Mouse (Mus musculus): Measurements from ENCODE around the gene Dlgap4.

Dlgap4 gene

DNA sequence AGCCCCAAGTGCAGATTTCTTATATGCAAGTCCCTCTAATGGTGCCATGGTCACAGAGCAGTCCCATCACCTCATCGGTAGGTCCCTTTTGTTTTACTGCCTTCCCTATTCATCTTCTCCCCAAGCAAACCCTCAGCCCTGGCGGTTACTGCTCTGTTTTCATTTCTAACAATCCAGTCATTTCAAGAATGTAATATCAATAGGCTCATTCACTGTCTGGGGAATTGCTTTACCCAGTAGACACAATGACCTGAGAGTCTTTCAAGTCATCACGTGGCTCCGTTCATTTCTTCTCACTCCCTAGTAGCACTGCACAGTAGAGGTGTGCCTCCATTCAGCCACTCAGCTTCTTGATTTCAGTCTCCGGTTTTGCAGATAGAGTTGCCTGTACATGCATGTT lies 130.9 kb downstream of the Dlgap4 start:
- no peak for DNase-seq

DNA sequence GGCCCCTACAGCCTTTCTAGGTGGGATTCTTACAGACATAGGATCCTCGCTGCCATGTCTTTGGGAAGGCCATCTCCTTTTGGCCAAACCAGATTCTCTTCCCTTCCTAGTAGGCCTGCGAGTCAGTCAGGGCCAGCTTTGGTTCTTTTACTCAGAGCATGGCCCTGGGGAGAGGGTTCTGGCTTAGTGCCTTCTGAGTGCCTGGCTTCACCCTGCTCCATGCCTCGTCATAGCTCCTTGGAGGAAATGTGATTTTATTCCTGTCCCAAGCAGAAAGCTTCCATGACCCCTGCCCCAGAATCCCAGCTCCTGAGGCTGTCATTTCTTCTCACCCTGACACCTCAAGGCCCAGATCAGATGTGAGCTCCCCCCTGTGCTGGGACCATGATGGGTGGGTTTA lies 133.8 kb downstream of the Dlgap4 start:
- DNase-seq = no peak

DNA sequence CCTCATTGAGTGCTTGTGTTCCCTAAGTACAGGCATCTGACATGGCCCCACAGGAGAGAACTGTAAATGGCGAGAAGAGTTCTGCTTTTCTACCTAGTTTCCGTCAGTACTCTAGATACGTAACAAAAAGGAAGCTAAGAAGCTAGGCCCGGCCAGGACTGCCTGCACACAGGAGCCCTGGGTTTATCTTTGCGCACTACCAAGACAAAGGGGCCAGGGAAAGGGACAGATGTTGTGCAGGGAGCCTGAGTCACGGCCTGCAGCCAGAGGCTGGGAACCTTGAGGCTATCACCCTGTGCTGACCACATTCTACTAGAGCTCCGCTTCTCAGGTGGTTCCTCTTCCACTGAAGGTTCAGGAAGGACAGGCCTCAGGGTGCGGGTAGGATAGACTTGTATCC lies 136.2 kb downstream of the Dlgap4 start:
- DNase-seq = no peak

DNA sequence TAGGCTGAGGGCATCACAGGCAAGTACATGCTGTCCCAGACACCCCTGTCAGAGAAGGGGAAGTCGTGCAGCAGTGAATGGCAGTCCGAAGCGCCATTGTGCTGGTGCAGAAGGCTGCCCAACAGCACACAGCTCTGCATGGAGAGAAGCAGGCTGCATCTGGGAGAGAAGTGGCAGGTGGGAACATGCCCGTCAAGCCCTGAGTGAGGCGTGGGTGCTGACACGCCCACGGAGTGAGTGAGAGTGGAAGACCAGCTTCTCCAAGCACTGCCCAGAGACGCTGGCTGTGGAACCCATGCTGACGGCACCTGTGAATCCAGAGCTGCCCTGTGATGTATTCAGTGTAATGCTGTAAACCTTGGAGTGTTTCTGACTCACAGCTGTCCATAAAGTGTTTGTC lies 143.4 kb downstream of the Dlgap4 start:
- no peak for DNase-seq

DNA sequence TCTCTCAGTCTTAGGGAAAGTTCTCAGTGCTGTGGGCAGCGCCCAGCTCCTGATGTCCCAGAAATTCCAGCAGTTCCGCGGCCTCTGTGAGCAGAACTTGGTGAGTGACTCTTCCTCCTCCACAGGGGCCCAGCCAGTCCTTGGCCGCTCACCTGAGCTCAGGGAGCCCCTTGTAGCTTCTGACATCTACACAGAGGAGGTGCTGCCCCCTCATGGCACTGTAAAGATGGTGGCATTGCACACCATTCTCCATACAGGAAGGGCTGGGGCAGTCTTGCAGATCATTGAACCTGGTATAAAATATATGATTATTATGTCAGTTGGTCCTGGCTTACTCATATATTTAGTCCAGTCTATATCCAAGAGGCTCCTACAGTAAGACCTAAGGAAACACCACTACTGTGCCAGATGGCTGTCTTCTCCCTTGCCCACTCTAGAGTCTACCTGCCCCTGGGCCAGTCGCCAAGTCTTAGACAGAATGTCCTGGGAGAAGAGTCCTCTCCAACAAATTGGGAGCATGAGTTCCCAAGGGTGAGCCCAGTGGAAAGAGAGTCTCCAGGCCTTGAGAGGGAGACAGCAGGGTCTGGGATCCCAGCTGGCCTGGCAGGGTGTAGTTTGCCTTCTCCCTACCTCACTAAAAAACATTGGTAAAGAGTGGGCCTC lies 147.5 kb downstream of the Dlgap4 start:
- DNase-seq = no peak

DNA sequence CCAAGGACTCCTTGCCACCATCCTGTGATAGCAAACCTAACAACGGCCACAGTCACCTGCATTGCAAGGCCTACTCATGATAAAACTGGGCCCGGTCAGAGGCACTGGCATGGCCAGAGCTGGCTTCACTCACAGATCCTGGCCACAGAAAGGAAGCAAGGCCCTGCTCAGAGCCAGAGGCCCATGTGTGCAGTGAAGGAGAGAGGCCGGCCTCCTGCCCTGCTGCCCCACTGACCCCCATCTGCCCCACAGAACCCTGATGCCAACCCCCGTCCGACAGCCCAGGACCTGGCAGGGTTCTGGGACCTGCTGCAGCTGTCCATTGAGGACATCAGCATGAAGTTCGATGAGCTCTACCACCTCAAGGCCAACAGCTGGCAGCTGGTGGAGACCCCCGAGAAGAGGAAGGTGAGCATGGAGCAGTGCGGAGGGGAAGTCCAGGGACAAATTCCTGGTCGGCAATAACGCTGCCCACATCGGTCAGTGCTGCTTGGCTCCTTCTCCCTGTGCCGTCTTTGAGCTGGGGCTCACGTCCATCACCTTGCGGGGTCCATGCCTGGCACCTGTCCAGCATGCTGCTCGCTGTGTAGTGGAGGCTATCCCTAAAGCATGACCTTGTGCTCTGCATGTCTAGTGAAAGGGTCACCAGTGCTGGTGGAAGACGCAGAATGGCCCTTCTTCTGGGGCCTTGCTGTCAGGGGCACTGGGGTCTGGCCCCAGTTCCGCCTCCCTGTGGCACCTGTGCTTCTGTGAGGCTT lies 148.2 kb downstream of the Dlgap4 start:
- no peak for DNase-seq

DNA sequence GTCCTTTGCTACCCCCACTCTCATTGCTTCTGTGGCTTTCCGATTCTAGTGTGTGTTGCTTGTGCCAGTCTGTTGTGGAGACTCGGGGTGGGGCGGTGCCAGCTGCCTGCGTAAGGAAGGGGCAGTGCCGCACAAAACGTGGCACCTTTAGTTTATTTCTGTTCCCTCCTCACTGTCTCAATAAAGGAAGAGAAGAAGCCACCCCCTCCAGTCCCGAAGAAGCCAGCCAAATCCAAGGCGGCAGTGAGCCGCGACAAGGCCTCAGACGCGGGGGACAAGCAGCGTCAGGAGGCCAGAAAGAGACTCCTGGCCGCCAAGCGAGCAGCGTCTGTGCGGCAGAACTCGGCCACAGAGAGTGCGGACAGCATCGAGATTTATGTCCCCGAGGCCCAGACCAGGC lies 149.0 kb downstream of the Dlgap4 start:
- no peak for DNase-seq

DNA sequence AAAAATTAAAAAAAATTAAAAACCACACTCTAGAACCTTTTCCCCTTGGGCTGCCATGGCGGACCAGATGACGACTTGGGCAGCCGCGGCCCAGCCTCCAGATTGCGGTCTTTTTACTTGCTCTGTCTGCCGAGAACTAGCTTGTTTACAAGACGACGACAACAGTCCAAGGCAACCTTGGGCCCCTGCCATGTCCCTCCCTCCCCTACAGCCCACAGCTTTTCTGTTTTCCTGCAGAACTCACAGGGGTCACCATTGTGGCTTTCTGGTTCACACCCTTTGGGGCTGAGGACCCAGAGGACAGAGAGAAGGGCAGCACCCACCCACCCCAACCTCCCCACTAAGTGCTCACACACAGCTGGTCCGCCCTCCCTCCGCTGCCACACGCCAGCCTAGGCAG lies 149.6 kb downstream of the Dlgap4 start:
- peak; percentile 77 to 90 for DNase-seq

DNA sequence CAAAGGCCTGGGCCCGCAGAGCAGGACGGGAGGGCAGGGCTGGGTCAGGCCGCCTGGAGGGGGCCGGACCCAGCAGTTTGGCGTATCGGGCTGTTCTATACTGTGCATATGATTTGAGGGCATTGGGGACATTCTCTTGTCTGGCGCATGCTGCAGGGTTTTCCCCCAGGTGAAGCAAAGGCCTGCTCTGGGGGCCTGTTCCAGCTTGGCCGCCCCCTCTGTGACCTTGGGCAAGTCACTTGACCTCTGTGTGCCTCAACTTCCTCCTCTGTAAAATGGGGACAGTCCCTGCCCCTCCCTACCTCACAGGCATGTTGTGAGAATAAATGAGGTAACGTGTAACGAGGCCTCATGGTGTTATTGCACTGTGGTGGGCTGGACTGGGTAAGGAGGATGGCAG lies 150.5 kb downstream of the Dlgap4 start:
- no peak for DNase-seq

DNA sequence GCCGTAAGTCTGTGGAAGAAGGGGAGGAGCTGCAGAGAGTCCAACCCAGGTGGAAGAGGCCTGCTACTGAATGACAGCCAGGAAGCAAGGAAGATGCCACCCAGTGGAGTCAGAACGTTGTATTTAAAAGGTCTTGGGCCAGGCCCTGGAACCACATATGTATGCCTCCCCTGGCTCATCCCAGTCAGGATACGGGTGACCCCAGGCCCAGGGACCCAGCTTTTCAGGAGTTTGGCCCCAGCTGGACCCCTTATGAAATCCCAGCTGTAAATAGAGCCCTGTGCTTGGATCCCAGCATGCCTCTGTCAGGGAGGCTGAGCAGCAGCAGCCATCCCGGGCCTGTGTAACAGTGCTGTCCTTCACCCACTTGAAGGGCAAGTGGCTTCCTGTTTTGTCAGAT lies 151.2 kb downstream of the Dlgap4 start:
- DNase-seq = no peak

DNA sequence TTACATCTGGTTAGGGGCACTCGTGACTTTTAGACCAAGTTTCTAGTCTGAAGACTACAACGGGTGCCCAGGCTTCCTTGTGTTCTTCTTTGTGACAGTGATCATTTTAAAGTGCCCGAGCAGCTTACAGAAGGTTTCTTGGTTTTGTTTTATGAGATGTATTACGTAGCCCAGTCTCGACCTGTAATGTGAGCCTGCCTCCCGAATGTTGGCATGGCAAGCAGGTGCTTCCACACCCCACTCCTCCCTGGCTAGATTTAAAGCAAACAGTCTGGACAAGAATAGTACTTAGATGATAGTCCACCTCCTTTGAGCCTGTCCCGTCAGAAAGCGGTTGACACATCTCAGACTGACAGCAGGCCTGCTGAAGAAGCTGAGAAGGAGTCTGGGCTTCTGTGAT lies 152.1 kb downstream of the Dlgap4 start:
- no peak for DNase-seq

DNA sequence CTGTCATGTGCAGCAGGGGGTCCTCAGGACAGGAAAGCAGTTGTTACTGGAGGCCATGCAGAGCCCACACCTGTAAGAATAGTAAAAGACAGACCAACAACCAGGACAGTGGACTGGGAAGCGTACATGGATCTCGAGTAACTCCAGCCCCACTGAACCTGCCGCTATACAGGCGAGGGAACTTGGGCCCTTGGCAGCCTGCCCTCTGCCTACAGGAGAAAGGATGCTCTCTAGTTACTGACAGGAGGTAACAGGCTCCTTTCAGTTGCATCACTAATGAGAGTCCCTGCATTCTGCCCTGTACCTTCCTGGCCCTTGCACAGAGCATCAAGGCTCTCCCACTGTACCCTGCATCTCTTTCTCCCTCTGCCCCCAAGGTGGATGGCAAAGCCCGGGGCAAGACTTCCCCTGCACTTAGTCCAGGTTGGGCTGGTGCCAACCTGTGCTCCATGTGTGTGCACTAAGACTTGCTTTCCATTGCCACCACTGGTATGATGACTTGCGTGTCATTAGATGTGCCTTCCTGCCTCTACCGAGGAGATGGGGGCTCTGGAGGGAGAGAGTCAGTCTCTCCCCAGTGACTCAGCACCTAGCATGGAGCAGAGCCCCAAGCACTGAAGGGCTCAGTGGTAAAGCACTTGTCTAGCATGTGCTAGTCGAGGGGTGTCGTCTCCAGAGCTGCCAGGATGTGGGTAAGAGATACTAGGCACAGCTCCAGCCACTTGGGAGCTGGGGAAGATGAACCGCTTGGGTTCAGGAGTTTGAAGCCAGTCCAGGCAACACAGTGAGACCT lies 152.9 kb downstream of the Dlgap4 start:
- no peak for DNase-seq

DNA sequence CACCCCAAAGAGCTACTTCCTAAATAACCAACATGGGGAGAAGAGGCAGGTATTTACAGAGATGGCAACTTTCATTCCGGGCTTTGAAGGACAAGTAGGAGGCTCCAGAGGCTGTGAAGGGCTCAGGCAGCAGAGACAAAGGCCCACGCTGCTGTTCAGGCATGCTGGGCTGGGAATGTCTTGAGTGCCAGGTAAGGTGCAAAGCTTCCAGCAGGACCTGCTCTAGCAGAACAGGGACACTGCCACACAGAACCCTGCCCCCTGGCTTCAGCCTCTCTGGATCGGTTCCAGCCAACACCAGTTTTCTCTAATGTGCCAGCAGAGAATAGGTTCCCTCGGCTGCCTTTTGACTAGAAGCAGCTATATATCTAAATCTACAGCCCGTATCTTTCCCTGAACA lies 153.6 kb downstream of the Dlgap4 start:
- no peak for DNase-seq

DNA sequence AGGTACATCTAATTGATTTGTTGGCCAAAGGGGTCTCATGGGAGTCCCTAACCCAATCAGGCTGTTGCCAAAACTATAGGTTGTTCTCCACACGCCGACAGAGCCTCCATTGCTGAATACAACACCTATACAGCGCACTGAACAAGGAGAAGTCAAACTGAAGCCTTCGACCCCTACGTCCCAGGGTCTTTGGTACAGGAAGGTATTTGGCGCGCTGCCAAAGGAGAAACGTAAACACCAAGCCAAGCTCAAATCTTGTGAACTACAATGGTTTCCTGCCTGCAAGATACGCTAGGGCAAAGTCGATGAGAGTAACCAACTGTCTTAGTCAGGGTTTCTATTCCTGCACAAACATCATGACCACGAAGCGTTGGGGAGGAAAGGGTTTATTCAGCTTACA lies 155.8 kb downstream of the Dlgap4 start:
- DNase-seq = no peak

DNA sequence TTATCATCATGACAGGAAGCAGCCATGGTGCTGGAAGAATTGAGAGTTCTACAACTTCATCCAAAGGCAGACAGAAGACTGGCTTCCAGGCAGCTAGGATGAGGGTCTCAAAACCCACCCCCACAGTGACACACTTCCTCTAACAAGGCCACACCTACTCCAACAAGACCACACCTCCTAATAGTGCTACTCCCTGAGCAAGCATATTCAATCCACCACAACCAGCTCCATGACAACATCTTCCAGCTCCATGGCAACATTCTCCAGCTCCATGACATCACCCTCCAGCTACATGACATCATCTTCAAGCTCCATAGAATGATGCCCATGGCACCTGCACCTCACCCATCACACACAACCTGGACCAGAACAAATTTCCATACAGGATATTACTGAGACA lies 160.0 kb downstream of the Dlgap4 start:
- DNase-seq = no peak

DNA sequence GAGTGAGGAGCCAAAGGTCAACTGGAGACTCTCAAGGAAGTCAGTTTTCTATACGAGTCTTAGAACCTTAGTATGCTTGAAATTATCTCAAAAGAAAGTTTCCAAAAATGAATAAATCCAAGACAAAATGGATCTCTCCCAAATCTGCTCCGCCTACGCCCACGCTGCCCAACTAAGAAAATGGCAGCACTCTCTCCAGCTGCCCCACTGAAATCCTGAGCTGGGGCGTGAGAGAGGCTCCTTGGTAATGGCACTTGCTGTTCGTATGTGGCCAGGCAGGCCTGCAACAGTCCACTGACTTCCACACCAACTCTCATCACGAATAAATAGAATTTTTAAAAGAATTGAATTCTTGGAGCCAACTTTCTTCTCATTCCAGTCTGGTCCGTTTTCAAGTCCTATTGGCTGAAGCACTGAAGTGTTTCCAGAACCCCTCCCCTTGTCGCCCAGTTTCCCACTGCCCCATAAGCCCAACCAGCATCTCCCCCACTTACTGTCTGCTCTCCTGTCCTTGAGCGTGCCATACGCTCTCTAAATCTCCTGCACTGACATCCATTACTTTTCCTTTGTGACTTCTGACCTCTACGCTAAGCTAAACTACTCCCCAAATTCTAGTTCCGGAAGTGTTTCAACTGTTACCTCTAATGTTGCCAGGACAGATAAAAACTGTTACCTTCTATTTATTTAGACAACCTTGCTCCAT lies 160.7 kb downstream of the Dlgap4 start:
- DNase-seq = no peak

DNA sequence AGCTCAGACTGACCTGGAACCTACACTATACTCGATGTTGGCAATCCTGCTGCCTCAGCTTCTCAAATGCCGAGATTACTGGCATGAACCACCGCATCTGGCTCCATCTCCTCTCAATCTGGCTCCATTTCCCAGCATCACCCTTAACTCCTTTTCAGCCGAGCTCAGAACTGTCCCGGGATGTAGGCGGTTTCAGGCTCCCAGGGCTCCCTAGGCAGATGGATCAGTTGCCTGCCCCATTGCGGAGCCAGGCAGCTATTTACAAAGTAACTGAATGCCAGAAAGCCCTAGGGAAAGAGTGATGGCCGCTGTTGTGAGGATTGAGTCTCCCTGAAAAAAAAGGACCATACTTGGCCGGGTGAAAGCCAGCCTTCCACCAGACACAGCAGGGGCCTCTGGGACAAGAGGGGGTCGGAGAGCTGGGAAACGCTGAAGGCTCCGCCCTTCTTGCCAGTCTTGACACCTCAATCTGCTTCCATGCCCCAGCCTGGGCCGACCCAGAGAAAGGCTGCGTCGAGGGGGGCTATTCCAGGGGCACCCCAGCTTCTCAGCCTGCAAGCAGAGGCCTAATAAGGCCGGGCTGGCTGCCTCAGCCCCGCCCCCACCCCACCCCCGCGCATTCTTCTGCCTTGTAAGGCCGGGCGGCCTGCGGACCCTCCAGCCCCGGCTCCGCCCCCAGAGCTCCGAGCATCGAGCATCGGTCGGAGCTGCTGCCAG lies 161.4 kb downstream of the Dlgap4 start, which contains the start of gene Myl9:
Gene Myl9 (plus strand): TSS at position 683 of the 717 bp plus-strand sequence.
- DNase-seq = peak; percentile 76 to 86

DNA sequence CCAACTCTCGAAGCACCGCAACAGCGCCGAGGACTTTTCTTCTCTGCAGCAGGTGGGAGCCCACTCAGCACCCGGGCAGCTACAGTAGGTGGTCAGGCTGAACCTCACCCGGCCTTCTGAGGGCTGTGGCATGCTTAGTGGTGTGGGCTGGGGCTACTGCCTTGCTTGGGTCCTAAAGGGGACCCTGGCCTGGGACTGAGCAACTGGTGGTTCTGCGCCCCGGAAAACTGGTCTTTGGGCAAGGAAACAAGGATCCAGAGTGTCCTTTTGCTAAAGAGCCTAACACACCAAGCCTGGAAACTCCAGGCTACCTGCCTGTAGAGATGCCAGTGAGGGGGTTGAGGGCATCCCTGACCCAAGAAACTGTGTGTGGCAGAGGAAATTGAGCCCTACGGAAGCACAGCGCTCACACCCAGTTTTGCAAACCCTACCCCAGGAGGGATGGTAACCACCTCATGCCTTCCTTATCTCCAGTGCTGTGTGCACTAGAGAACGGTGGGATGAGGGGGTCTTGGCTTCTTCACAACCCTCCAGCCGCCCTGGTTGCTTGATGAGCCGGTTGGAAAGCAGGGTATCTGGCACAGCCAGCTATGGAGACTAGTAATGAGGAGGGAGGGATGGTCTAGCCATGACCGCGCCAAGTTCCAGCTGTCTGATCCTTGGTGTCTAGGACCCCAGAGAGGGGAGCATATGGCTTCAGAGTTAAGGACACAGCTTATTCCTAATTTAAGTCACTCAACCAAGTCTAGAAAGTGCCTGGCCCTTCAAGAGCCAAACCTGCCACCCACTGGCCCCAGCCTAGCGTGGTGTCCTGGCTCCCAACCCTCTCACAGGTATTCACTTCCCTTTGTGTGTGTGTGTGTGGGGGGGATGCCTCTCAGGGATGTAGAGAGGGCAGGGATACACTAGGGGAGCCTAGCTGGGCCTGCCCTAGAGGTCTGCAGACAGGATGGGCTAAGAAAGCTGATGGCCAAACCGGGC lies 162.2 kb downstream of the Dlgap4 start:
- DNase-seq = no peak

DNA sequence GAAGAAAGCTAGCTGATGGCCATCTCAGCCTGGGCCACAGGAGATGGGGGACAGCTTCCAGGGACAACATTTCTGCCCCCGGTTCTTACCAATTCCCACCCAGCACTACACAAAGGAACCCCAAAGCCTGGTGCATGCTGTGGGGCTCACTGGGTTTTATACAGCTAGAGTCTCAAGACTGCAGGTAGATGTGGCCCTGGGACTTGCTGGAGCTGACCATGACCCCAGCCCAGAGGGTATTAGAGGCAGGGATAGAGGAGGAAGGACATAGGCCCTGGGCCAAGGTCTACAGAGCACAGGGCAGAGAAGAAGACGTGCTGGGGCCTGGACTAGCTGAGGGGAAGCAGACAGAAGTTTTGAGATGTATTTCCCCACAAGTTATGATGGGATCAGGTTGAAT lies 163.4 kb downstream of the Dlgap4 start:
- no peak for DNase-seq

DNA sequence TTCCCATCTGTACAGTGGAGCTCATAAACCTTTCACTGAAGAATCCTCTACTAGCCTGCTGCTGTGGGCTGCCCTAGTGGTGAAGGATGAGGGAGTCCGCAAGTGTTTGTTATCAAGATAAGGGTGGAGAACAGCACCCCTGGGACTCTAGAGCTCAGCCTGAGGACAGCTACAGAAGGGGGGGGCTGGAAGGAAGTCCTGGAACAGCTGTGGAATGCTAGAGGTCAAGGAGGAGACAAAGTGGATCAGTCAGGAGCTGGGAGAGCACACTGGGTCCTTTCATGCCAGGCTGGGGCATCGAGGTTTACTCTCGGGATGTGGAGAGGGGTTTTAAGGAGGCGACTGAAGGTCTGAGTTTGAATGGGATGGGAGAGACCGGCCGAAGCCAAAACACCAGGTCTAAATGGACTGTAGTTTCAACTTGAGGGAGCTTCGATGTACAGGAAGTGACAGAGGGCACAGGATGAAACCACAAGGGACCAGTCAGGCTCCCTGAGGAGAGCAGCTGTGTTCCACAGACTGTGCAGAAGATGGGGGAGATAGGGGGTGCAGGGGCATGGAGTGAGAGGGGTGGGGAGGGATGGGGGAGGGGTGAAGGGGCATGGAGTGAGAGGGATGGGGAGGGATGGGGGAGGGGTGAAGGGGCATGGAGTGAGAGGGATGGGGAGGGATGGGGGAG lies 164.0 kb downstream of the Dlgap4 start:
- peak in 1 of 2 experiments; percentile 6 for DNase-seq

DNA sequence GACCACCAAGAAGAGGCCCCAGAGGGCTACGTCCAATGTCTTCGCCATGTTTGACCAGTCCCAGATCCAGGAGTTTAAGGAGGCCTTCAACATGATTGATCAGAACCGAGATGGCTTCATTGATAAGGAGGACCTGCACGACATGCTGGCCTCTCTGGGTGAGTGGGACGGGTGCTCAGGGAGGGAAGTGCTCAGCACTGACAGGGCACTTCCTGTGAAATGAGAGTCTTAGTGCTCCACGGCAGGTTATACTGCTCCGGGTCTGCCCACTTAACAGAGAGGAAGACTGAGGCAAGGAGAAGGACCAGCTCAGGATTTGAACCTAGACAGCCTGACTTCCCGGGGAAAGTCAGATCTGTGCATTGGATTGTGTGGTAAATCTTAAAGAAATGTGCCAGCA lies 165.1 kb downstream of the Dlgap4 start:
- no peak for DNase-seq
